Mouse (Mus musculus): Measurements from ENCODE around the gene Exoc4. TPM values are rescaled to one million over a fixed set of nuclear protein-coding genes. Genes with fewer than 3 reads are reported as not detected.

Gene Exoc4
- total RNA-seq (2014; fragmentation: Nextera tagmentation) (77.9 and 86.2 TPM in 2 replicates), total RNA-seq (2017) (79.2 and 80.5 TPM in 2 replicates), polyA plus RNA-seq (2012) (9.4 and 10.5 TPM in 2 replicates)

DNA sequence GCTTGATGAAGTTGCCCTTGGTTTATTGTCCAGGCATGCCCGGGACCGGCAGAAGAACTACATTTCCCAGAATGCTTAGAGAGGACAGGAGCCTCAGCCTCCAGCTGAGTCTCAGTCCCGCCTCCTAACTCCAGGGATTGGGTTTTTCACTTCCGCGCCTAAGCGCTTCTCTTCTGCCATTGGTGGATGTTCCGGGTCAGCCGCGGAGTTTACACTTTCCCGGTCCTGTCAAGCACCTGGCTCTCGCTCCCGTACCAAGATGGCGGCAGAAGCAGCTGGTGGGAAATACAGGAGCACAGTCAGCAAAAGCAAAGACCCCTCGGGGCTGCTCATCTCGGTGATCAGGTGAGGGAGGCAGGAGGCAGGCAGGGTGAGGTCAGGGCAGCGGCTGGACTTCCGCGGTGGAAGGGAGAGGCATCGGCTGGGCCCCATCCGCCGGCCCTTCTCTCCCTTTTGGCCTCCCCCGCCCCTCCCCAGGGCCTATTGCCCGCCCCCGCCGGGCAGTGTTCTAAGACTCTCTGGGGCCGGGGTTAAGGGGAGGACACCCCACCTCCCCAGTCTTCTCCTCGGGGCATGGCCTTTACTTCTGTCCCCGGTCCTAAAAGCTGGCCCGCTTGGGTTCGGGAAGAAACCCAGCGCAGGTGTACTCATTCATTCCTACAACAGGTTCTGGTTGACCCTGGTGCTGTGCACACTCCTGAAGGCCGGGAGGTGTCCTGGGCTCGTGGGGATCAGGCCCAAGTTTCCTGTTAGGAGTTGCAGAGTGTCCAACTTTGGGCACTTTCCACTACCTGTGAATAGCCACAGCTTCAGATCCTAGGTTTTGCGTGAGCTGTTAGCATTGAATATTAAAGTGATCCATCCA, at the start of gene Exoc4:
Gene Exoc4, plus strand, starts transcription at position 192 of the 865 bp plus-strand sequence.
- Histone ChIP-seq H3K36me3 (replicated peaks) (peaks cover 20% of the 10 kb centered on the region), H3K9me3 (replicated peaks) (no peaks in the 10 kb centered on the region), H3K27me3 (ENCODE audit: insufficient read depth, low read length) (no peaks in the 10 kb centered on the region), H3K4me1 (ENCODE audit: insufficient read depth, low read depth, low read length) (peaks cover 32% of the 10 kb centered on the region), H3K4me3 (ENCODE audit: low read depth, low read length) (peak within 1 kb of the TSS; percentile 87)
- TF ChIP-seq POLR2AphosphoS5 (IDR thresholded peaks at IDR 0.05; ENCODE audit: insufficient replicate concordance, low read depth, low read length), result no peak
- TF ChIP-seq CTCF (IDR thresholded peaks at IDR 0.05; ENCODE audit: low read depth, low read length), result no peak
- TF ChIP-seq GATA2 (IDR thresholded peaks at IDR 0.05; ENCODE audit: borderline replicate concordance, low read depth, low read length), result no peak
- no peak for TF ChIP-seq GATA1 (IDR thresholded peaks at IDR 0.05; ENCODE audit: borderline replicate concordance, low read length)
- no peak for TF ChIP-seq TAL1 (conservative IDR thresholded peaks at IDR 0.05; ENCODE audit: low read depth, low read length)
- DNase-seq (ENCODE audit: low spot score) (peak; percentile 98), ATAC-seq (ENCODE audit: extremely low read depth, insufficient number of reproducible peaks, low FRiP score, poor library complexity, severe bottlenecking) (peak; percentile 99)

- Histone ChIP-seq H3K4me1 (ENCODE audit: insufficient read depth, low read depth, low read length) (no peaks in the 10 kb centered on the region), H3K9me3 (replicated peaks) (no peaks in the 10 kb centered on the region), H3K36me3 (replicated peaks) (no peaks in the 10 kb centered on the region), H3K27me3 (ENCODE audit: insufficient read depth, low read length) (peaks cover 17% of the 10 kb centered on the region), H3K4me3 (ENCODE audit: low read depth, low read length) (no peak overlapping the region)
- no peak for DNase-seq (ENCODE audit: low spot score)
- ATAC-seq (ENCODE audit: extremely low read depth, insufficient number of reproducible peaks, low FRiP score, poor library complexity, severe bottlenecking), result no peak
- TF ChIP-seq GATA1 (IDR thresholded peaks at IDR 0.05; ENCODE audit: borderline replicate concordance, low read length) (no peak), CTCF (IDR thresholded peaks at IDR 0.05; ENCODE audit: low read depth, low read length) (no peak), POLR2AphosphoS5 (IDR thresholded peaks at IDR 0.05; ENCODE audit: insufficient replicate concordance, low read depth, low read length) (no peak), TAL1 (conservative IDR thresholded peaks at IDR 0.05; ENCODE audit: low read depth, low read length) (no peak), GATA2 (IDR thresholded peaks at IDR 0.05; ENCODE audit: borderline replicate concordance, low read depth, low read length) (no peak)
Observed at GRCm38 (mm10) chr6:33218780-33219179, 30.1 kb upstream of the Exoc4 start.

- Histone ChIP-seq H3K36me3 (replicated peaks) (no peaks in the 10 kb centered on the region), H3K27me3 (ENCODE audit: insufficient read depth, low read length) (peaks cover 18% of the 10 kb centered on the region), H3K4me3 (ENCODE audit: low read depth, low read length) (no peak overlapping the region), H3K9me3 (replicated peaks) (no peaks in the 10 kb centered on the region), H3K4me1 (ENCODE audit: insufficient read depth, low read depth, low read length) (no peaks in the 10 kb centered on the region)
- ATAC-seq (ENCODE audit: extremely low read depth, insufficient number of reproducible peaks, low FRiP score, poor library complexity, severe bottlenecking) (no peak), DNase-seq (ENCODE audit: low spot score) (no peak)
- TF ChIP-seq GATA2 (IDR thresholded peaks at IDR 0.05; ENCODE audit: borderline replicate concordance, low read depth, low read length) (no peak), CTCF (IDR thresholded peaks at IDR 0.05; ENCODE audit: low read depth, low read length) (no peak), POLR2AphosphoS5 (IDR thresholded peaks at IDR 0.05; ENCODE audit: insufficient replicate concordance, low read depth, low read length) (no peak), TAL1 (conservative IDR thresholded peaks at IDR 0.05; ENCODE audit: low read depth, low read length) (no peak), GATA1 (IDR thresholded peaks at IDR 0.05; ENCODE audit: borderline replicate concordance, low read length) (no peak)
Observed at GRCm38 (mm10) chr6:33226700-33227099, 22.2 kb upstream of the Exoc4 start.

DNA sequence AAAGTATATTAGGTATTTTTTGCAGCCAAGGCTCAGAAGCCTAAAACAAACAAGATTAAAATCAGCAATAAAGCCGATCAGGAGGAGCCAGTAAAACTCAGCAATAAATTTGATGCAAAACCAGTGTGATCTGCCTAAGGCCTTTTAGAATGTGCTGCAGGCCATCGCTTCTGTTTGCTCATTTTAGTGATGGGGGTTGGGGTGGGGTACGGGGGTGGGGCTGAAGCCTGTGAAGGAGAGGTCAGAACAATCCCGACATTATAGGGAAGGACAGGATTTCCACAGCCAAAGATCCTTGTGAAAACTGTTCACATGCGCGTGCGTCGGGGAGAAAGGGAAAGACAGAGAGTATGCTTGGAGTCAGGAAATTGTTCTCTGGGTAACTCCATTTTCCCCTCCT, 21.5 kb upstream of the Exoc4 start:
- TF ChIP-seq GATA2 (IDR thresholded peaks at IDR 0.05; ENCODE audit: borderline replicate concordance, low read depth, low read length) (no peak), TAL1 (conservative IDR thresholded peaks at IDR 0.05; ENCODE audit: low read depth, low read length) (no peak), POLR2AphosphoS5 (IDR thresholded peaks at IDR 0.05; ENCODE audit: insufficient replicate concordance, low read depth, low read length) (no peak), GATA1 (IDR thresholded peaks at IDR 0.05; ENCODE audit: borderline replicate concordance, low read length) (no peak), CTCF (IDR thresholded peaks at IDR 0.05; ENCODE audit: low read depth, low read length) (no peak)
- no peak overlapping the region for H3K4me3 ChIP-seq (ENCODE audit: low read depth, low read length)

DNA sequence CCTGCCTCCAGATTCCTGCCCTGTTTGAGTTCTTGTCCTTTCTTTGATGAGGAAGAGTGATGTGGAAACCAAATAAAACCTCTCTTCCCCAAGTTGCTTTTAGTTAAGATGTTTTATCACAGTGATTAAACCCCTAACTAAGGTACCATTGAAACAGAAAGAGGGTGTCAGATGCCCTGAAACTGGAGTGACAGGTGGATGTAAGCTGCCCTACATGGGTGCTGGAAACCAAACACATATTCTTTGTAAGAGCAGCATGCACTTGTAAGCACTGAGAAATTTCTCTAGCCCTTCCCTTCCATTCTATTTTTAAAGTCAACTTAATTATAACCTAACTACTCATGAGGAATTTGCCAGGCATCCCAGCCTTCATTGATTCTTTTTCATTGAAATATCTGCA, 7.6 kb upstream of the Exoc4 start:
- DNase-seq (ENCODE audit: low spot score), result no peak
- Histone ChIP-seq H3K27me3 (ENCODE audit: insufficient read depth, low read length) (peaks cover 27% of the 10 kb centered on the region), H3K4me3 (ENCODE audit: low read depth, low read length) (no peak overlapping the region), H3K9me3 (replicated peaks) (no peaks in the 10 kb centered on the region), H3K4me1 (ENCODE audit: insufficient read depth, low read depth, low read length) (no peaks in the 10 kb centered on the region), H3K36me3 (replicated peaks) (no peaks in the 10 kb centered on the region)
- ATAC-seq (ENCODE audit: extremely low read depth, insufficient number of reproducible peaks, low FRiP score, poor library complexity, severe bottlenecking), result no peak
- TF ChIP-seq POLR2AphosphoS5 (IDR thresholded peaks at IDR 0.05; ENCODE audit: insufficient replicate concordance, low read depth, low read length), result no peak
- TF ChIP-seq CTCF (IDR thresholded peaks at IDR 0.05; ENCODE audit: low read depth, low read length), result no peak
- TF ChIP-seq TAL1 (conservative IDR thresholded peaks at IDR 0.05; ENCODE audit: low read depth, low read length), result no peak
- TF ChIP-seq GATA2 (IDR thresholded peaks at IDR 0.05; ENCODE audit: borderline replicate concordance, low read depth, low read length), result no peak
- TF ChIP-seq GATA1 (IDR thresholded peaks at IDR 0.05; ENCODE audit: borderline replicate concordance, low read length), result no peak

More for the DNA sequence above, 21.5 kb upstream of the Exoc4 start:
- Histone ChIP-seq H3K9me3 (replicated peaks) (no peaks in the 10 kb centered on the region), H3K36me3 (replicated peaks) (no peaks in the 10 kb centered on the region), H3K4me1 (ENCODE audit: insufficient read depth, low read depth, low read length) (no peaks in the 10 kb centered on the region), H3K27me3 (ENCODE audit: insufficient read depth, low read length) (peaks cover 17% of the 10 kb centered on the region)
- ATAC-seq (ENCODE audit: extremely low read depth, insufficient number of reproducible peaks, low FRiP score, poor library complexity, severe bottlenecking) (no peak), DNase-seq (ENCODE audit: low spot score) (no peak)

GRCm38 (mm10) chr6:33244546-33244945, 4.3 kb upstream of the Exoc4 start:
- Histone ChIP-seq H3K9me3 (replicated peaks) (no peaks in the 10 kb centered on the region), H3K36me3 (replicated peaks) (no peaks in the 10 kb centered on the region), H3K27me3 (ENCODE audit: insufficient read depth, low read length) (peaks cover 14% of the 10 kb centered on the region), H3K4me1 (ENCODE audit: insufficient read depth, low read depth, low read length) (peaks cover 5% of the 10 kb centered on the region; the same call in 1 of the 2 replicates), H3K4me3 (ENCODE audit: low read depth, low read length) (no peak overlapping the region)
- TF ChIP-seq POLR2AphosphoS5 (IDR thresholded peaks at IDR 0.05; ENCODE audit: insufficient replicate concordance, low read depth, low read length), result no peak
- no peak for TF ChIP-seq TAL1 (conservative IDR thresholded peaks at IDR 0.05; ENCODE audit: low read depth, low read length)
- TF ChIP-seq GATA2 (IDR thresholded peaks at IDR 0.05; ENCODE audit: borderline replicate concordance, low read depth, low read length), result no peak
- no peak for TF ChIP-seq GATA1 (IDR thresholded peaks at IDR 0.05; ENCODE audit: borderline replicate concordance, low read length)
- no peak for TF ChIP-seq CTCF (IDR thresholded peaks at IDR 0.05; ENCODE audit: low read depth, low read length)
- ATAC-seq (ENCODE audit: extremely low read depth, insufficient number of reproducible peaks, low FRiP score, poor library complexity, severe bottlenecking), result no peak
- no peak for DNase-seq (ENCODE audit: low spot score)

Measured in G1E (cell line).